Mouse (Mus musculus) heart, embryonic 16.5 days (tissue): ENCODE data around the gene Ndufs3. TPM values are rescaled to one million over a fixed set of nuclear protein-coding genes. Genes with fewer than 3 reads are reported as not detected.

Experiments used
- ATAC-seq: fragments of 200-750 bp; cut with Nextera tagmentation; replicated peaks from 2 replicates; pipeline ENCODE4 v1.8.0; 2017; ENCODE audit warnings: moderate number of reproducible peaks; ENCODE audit not compliant: insufficient read depth, low FRiP score; ENCODE audit errors: extremely low read depth
- H3K27ac ChIP-seq: fragments of 300-500 bp; sonication (generic); 2 replicates; pipeline ENCODE4 v1.5.1; 2014; ENCODE audit warnings: mild to moderate bottlenecking, low read length, control low read depth, moderate library complexity
- H3K27me3 ChIP-seq: fragments of 300-500 bp; sonication (generic); 2 replicates; pipeline ENCODE4 v1.6.1; 2014; ENCODE audit warnings: low read length, mixed read lengths; ENCODE audit not compliant: control insufficient read depth, insufficient read depth
- H3K36me3 ChIP-seq: fragments of 300-500 bp; sonication (generic); 2 replicates; pipeline ENCODE4 v1.6.1; 2014; ENCODE audit not compliant: control insufficient read depth, insufficient read depth
- H3K4me1 ChIP-seq: fragments of 300-500 bp; sonication (generic); 2 replicates; pipeline ENCODE4 v1.6.1; 2014; ENCODE audit warnings: low read length, mixed read lengths; ENCODE audit not compliant: control insufficient read depth, insufficient read depth
- H3K4me2 ChIP-seq: fragments of 300-500 bp; sonication (generic); 2 replicates; pipeline ENCODE4 v1.6.1; 2014; ENCODE audit warnings: low read depth, mild to moderate bottlenecking, control low read depth, low read length
- H3K4me3 ChIP-seq: fragments of 300-500 bp; sonication (generic); 2 replicates; pipeline ENCODE4 v1.5.1; 2014; ENCODE audit warnings: mild to moderate bottlenecking, control low read depth, low read length
- H3K9ac ChIP-seq: fragments of 300-500 bp; sonication (generic); 2 replicates; pipeline ENCODE4 v1.6.1; 2014; ENCODE audit warnings: low read length, control low read depth
- H3K9me3 ChIP-seq: fragments of 300-500 bp; sonication (generic); replicated peaks from 2 replicates; pipeline ENCODE4 v1.6.1; 2016; ENCODE audit warnings: low read length; ENCODE audit not compliant: control insufficient read depth
- WGBS: fragments of 180-500 bp; shearing (Covaris S2); extraction: QIAGEN DNeasy Blood & Tissue Kit; methylation state at CpG from one replicate; pipeline ENCODE4 v1.1.7; 2014; 5-methylcytosine and 5-hydroxymethylcytosine counted together
- polyA plus RNA-seq: library from polyadenylated mRNA; unstranded; fragments of >200 nt; fragmentation: Nextera tagmentation; extraction: Ambion mirVana; gene quantifications from 2 replicates; pipeline ENCODE4 v1.2.1, GENCODE M21; 2015

Ndufs3 gene
- polyA plus RNA-seq, 1 experiment from 2014 or later = 420 TPM

DNA sequence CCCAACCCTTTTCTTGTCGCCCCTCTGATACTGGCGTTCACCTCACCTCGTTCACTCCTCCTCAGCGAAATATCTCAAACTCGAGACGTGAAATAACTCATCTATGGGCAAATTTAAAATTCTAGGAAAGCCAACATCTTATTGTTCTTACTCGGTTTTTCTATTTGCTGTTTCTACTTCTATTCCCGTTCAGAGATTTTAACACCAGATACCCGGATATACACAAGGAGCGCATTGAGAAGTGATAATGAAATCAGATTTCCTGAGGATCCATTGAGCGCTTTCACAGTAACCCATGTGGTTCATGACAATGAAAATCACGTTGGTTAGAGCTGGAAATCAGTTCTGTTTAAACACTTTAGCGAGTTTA is 57.0 kb downstream of the Ndufs3 start:
- Histone ChIP-seq H3K27me3 (no peaks in the 10 kb centered on the region), H3K4me3 (peak overlapping the region; percentile 99), H3K4me1 (peaks cover 18% of the 10 kb centered on the region), H3K9ac (peak overlapping the region; percentile 97), H3K36me3 (peaks cover 22% of the 10 kb centered on the region), H3K27ac (peak overlapping the region; percentile 91), H3K9me3 (no peaks in the 10 kb centered on the region), H3K4me2 (peak overlapping the region; percentile 85)
- ATAC-seq = no peak
- under 1% methylated on average over 13 of the region's 13 CpGs for WGBS

DNA sequence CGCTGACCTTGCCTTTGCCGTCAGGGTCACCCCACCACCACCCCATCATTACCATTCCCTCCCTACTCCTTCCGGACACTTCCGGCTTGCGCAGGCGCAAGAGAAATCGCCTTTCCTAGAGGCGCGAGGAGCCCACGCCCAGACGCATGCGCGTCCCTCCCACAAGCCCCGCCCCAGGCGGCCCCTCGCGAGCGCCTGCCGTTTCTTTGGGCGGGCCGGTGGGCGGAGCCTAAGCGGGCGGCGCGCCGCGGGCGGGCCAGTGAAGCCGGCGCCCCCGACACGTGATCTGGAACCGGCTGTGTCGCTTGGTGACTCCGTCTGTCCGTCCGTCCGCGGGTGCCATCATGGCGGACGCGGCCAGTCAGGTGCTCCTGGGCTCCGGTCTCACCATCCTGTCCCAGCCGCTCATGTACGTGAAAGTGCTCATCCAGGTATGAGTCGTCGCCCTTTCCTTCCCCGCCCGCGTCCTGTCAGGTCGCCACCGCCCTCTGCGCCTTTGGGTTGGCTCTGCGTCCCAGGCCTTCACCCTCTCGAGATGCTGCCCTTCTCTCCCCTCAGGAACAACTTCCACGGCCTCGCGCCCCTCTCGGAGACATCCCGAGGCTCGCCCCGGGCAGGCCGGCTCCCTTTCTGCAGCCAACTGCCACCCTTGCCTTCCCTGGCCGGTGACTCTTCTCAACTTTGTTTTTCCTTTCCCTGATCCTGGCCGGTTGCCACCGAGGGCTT is 57.5 kb downstream of the Ndufs3 start, which contains the start of gene Mtch2:
Gene Mtch2 (plus strand): TSS at position 201 of the 726 bp plus-strand sequence.
- H3K4me1 ChIP-seq = peaks cover 18% of the 10 kb centered on the region
- ATAC-seq = peak; percentile 98
- H3K4me2 ChIP-seq = peak within 1 kb of the TSS; percentile 85
- H3K27ac ChIP-seq = peak within 1 kb of the TSS; percentile 91
- peak within 1 kb of the TSS; percentile 99 for H3K4me3 ChIP-seq
- H3K9ac ChIP-seq = peak within 1 kb of the TSS; percentile 97
- no peaks in the 10 kb centered on the region for H3K27me3 ChIP-seq
- peaks cover 21% of the 10 kb centered on the region for H3K36me3 ChIP-seq
- no peaks in the 10 kb centered on the region for H3K9me3 ChIP-seq
- WGBS = under 1% methylated on average over 67 of the region's 67 CpGs

DNA sequence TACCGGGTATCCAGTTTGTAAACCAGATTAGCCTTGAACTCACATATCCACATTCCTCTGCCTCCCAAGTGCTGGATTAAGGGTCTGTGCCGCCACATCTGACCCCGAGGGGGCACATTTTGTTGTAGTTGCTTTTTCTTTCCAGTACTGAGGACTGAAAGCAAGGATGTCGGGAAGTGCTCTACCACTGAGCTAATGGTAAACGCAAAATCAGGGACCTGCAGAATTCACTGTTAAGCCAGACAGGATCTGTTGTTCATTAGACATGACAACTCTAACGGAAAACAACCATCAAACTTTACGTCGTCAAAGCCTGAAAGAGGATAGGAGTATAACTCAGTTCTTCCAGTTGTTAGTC is 58.1 kb downstream of the Ndufs3 start:
- peak; percentile 15 for ATAC-seq
- peaks cover 18% of the 10 kb centered on the region for H3K4me1 ChIP-seq
- peak overlapping the region; percentile 85 for H3K4me2 ChIP-seq
- H3K9ac ChIP-seq = peak overlapping the region; percentile 76
- H3K9me3 ChIP-seq = no peaks in the 10 kb centered on the region
- H3K4me3 ChIP-seq = peak overlapping the region; percentile 99
- WGBS = 5% methylated on average over 8 of the region's 8 CpGs
- peak overlapping the region; percentile 91 for H3K27ac ChIP-seq
- no peaks in the 10 kb centered on the region for H3K27me3 ChIP-seq
- H3K36me3 ChIP-seq = peaks cover 15% of the 10 kb centered on the region

- 43% methylated on average over 6 of the region's 6 CpGs for WGBS
- no peak for ATAC-seq
- Histone ChIP-seq H3K4me2 (peak overlapping the region; percentile 85), H3K27me3 (no peaks in the 10 kb centered on the region), H3K27ac (peak overlapping the region; percentile 91), H3K4me3 (peak overlapping the region; percentile 99), H3K36me3 (peaks cover 11% of the 10 kb centered on the region), H3K9me3 (no peaks in the 10 kb centered on the region), H3K9ac (peak overlapping the region; percentile 76), H3K4me1 (peaks cover 18% of the 10 kb centered on the region)
Measured at GRCm38 (mm10) chr2:90846171-90846570, 58.5 kb downstream of the Ndufs3 start.

- no peaks in the 10 kb centered on the region for H3K9me3 ChIP-seq
- no peak for ATAC-seq
- no peak overlapping the region for H3K4me3 ChIP-seq
- no peak overlapping the region for H3K9ac ChIP-seq
- no peak overlapping the region for H3K4me2 ChIP-seq
- H3K36me3 ChIP-seq = peaks cover 2% of the 10 kb centered on the region; the same call in 1 of the 2 replicates
- 78% methylated on average over 5 of the region's 5 CpGs for WGBS
- H3K27ac ChIP-seq = no peak overlapping the region
- peaks cover 18% of the 10 kb centered on the region for H3K4me1 ChIP-seq
- no peaks in the 10 kb centered on the region for H3K27me3 ChIP-seq
Measured at GRCm38 (mm10) chr2:90845234-90845633, 59.4 kb downstream of the Ndufs3 start.

Other genes with a start within 250 kb of the Ndufs3 start
- gene Nup160, start 227.6 kb downstream of the Ndufs3 start, polyA plus RNA-seq = 22.3 and 26.3 TPM in 2 replicates
- 50.2 and 54.1 TPM in 2 replicates for gene Fnbp4, start 159.5 kb downstream of the Ndufs3 start, polyA plus RNA-seq
- gene Agbl2, start 122.1 kb downstream of the Ndufs3 start, polyA plus RNA-seq = 1.6 and 1.9 TPM in 2 replicates
- gene Mtch2, start 57.7 kb downstream of the Ndufs3 start, polyA plus RNA-seq = 259 and 270 TPM in 2 replicates
- 10.8 and 11.2 TPM in 2 replicates for gene C1qtnf4, start 19.0 kb downstream of the Ndufs3 start, polyA plus RNA-seq
- 27.8 and 29.1 TPM in 2 replicates for gene Kbtbd4, start 87 bp downstream of the Ndufs3 start, polyA plus RNA-seq
- gene Celf1, start 35.6 kb upstream of the Ndufs3 start, polyA plus RNA-seq = 100 and 108 TPM in 2 replicates
- 40.9 and 43.4 TPM in 2 replicates for gene Rapsn, start 130.8 kb upstream of the Ndufs3 start, polyA plus RNA-seq
- 239 and 255 TPM in 2 replicates for gene Psmc3, start 149.2 kb upstream of the Ndufs3 start, polyA plus RNA-seq
- gene Slc39a13, start 165.6 kb upstream of the Ndufs3 start, polyA plus RNA-seq = 56.9 and 61.3 TPM in 2 replicates
- 3.6 and 5.2 TPM in 2 replicates for gene Spi1, start 177.6 kb upstream of the Ndufs3 start, polyA plus RNA-seq
- 1,022 and 1,203 TPM in 2 replicates for gene Mybpc3, start 213.3 kb upstream of the Ndufs3 start, polyA plus RNA-seq